Mouse (Mus musculus) thymus, postnatal 36 days (tissue): ENCODE measurements around the gene Tpx2.

ENCODE experiments used
- DNase-seq, 2 experiments: peaks; one replicate each; pipeline ENCODE4 v3.0.0; 2022; ENCODE audit warnings: mixed read lengths in 2 of 2

Gene Tpx2

GRCm38 (mm10) chr2:152917671-152918070 is 69.9 kb downstream of the Tpx2 start:
- no peak for DNase-seq

GRCm38 (mm10) chr2:152922376-152922775 is 74.6 kb downstream of the Tpx2 start:
- DNase-seq, result no peak

GRCm38 (mm10) chr2:152923621-152924020 is 75.9 kb downstream of the Tpx2 start:
- no peak for DNase-seq

- no peak for DNase-seq
Measured at GRCm38 (mm10) chr2:152924128-152924527, 76.4 kb downstream of the Tpx2 start.

- DNase-seq, result no peak
Measured at GRCm38 (mm10) chr2:152924543-152924942, 76.8 kb downstream of the Tpx2 start.

GRCm38 (mm10) chr2:152925189-152925872 is 77.6 kb downstream of the Tpx2 start:
- no peak for DNase-seq

GRCm38 (mm10) chr2:152926896-152927295 is 79.1 kb downstream of the Tpx2 start:
- no peak for DNase-seq

GRCm38 (mm10) chr2:152927371-152927770 is 79.6 kb downstream of the Tpx2 start:
- DNase-seq, result no peak

GRCm38 (mm10) chr2:152928219-152928987 is 80.6 kb downstream of the Tpx2 start:
- DNase-seq, result no peak

GRCm38 (mm10) chr2:152928988-152929370 is 81.2 kb downstream of the Tpx2 start:
- no peak for DNase-seq

- no peak for DNase-seq
Measured at GRCm38 (mm10) chr2:152930276-152930675, 82.5 kb downstream of the Tpx2 start.

- no peak for DNase-seq
Measured at GRCm38 (mm10) chr2:152931456-152932160, 83.8 kb downstream of the Tpx2 start.

- DNase-seq, result no peak
Measured at GRCm38 (mm10) chr2:152933048-152933447, 85.3 kb downstream of the Tpx2 start, which contains the start of gene Foxs1. TSS of gene Foxs1 (minus strand) at chr2:152933208.

GRCm38 (mm10) chr2:152933614-152934013 is 85.8 kb downstream of the Tpx2 start:
- peak; percentile 23 to 37 for DNase-seq

- DNase-seq, result peak; percentile 35 to 56
Measured at GRCm38 (mm10) chr2:152939846-152940245, 92.1 kb downstream of the Tpx2 start.

GRCm38 (mm10) chr2:152941106-152941505 is 93.3 kb downstream of the Tpx2 start:
- DNase-seq, result no peak

GRCm38 (mm10) chr2:152941776-152942175 is 94.0 kb downstream of the Tpx2 start:
- no peak for DNase-seq

- no peak for DNase-seq
Measured at GRCm38 (mm10) chr2:152942898-152943515, 95.2 kb downstream of the Tpx2 start.

- DNase-seq, result no peak
Measured at GRCm38 (mm10) chr2:152943568-152943967, 95.8 kb downstream of the Tpx2 start.

- no peak for DNase-seq
Measured at GRCm38 (mm10) chr2:152944013-152944412, 96.2 kb downstream of the Tpx2 start.
